Mouse (Mus musculus) erythroblast, embryonic 14.5 days (primary cell): ENCODE data around the gene Olfr304.

Experiments
- GATA1 ChIP-seq: IDR thresholded peaks from 2 replicates; pipeline ENCODE4 v1.6.1; 2012; ENCODE audit warnings: low read length, inconsistent platforms, mixed read lengths
- TAL1 ChIP-seq: IDR thresholded peaks from 3 replicates; pipeline ENCODE4 v1.6.1; 2012; ENCODE audit warnings: low read length, inconsistent platforms, mixed read lengths

DNA sequence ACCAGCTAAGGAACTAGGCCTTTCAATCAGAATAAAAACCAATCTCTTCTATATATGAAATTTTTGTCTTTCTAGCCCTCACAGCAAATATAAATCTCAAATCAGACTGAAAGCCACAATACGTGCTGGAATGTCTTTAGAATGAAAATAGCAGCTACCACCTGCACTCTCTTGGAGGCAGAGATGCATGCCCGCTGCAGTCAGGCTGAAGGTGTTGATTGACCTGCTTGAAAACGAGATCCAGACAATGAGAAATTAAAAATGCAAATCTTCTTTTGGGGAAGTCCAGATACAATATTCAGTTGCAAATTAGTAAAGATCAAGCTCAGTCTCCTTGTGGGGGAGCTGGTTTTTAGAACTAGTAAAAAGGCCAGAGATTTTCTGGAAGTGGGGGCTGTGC, 42.2 kb downstream of the Olfr304 start:
- TF ChIP-seq TAL1: no peak
- TF ChIP-seq GATA1: no peak
